Mouse (Mus musculus) testis, adult 2 months (tissue): ENCODE data around the gene Trp53rkb.

ENCODE experiments used
- CTCF ChIP-seq: fragments of 200-500 bp; IDR thresholded peaks from 2 replicates; pipeline ENCODE4 v1.5.1; 2012; ENCODE audit warnings: low read depth, mild to moderate bottlenecking, inconsistent platforms, low read length, moderate library complexity; ENCODE audit not compliant: control insufficient read depth, insufficient read depth, insufficient replicate concordance
- POLR2A ChIP-seq: fragments of 200-500 bp; IDR thresholded peaks from 2 replicates; pipeline ENCODE4 v1.6.1; 2012; ENCODE audit warnings: low read depth, mild to moderate bottlenecking, inconsistent platforms, low read length, moderate library complexity; ENCODE audit not compliant: control insufficient read depth

- TF ChIP-seq POLR2A (no peak), CTCF (no peak)
Measured at GRCm38 (mm10) chr2:166744433-166744832, 47.9 kb upstream of the Trp53rkb start.
